Mouse (Mus musculus): ENCODE measurements around the gene Rnf133. TPM values are rescaled to one million over a fixed set of nuclear protein-coding genes. Genes with fewer than 3 reads are reported as not detected.

Rnf133 gene
- total RNA-seq (2021): not detected
- long read RNA-seq, experiment 1: 0 reads
- long read RNA-seq, experiment 2: 0 reads

- intact Hi-C loops (cut with DNase I): no loop called here
- no peak for DNase-seq
These were observed at the start of gene Rnf133 for GRCm38 (mm10) chr6:23650205-23650604. Gene Rnf133 (minus strand): TSS chr6:23650305.

GRCm38 (mm10) chr6:23678172-23678571, 28.1 kb upstream of the Rnf133 start:
- DNase-seq: no peak
- intact Hi-C loops (cut with DNase I): no loop called here

GRCm38 (mm10) chr6:23655036-23655435, 4.9 kb upstream of the Rnf133 start, which contains the start of gene Rnf148:
Gene Rnf148 (minus strand): TSS chr6:23655136.
- intact Hi-C loops (cut with DNase I): no loop called here
- no peak for DNase-seq

GRCm38 (mm10) chr6:23648732-23649131, 1.4 kb downstream of the Rnf133 start:
- DNase-seq: no peak
- intact Hi-C loops (cut with DNase I): no loop called here

- peak; percentile 33 to 59 for DNase-seq
These were observed 2.4 kb downstream of the Rnf133 start for GRCm38 (mm10) chr6:23647627-23648247.

GRCm38 (mm10) chr6:23637081-23637480, 13.0 kb downstream of the Rnf133 start:
- intact Hi-C loops (cut with DNase I): no loop called here

More at GRCm38 (mm10) chr6:23647627-23648247, 2.4 kb downstream of the Rnf133 start:
- intact Hi-C loops (cut with DNase I): no loop called here

GRCm38 (mm10) chr6:23635208-23635607, 14.9 kb downstream of the Rnf133 start:
- no peak for DNase-seq
- intact Hi-C loops (cut with DNase I): no loop called here

More at GRCm38 (mm10) chr6:23637081-23637480, 13.0 kb downstream of the Rnf133 start:
- DNase-seq: no peak

- no peak for DNase-seq
- intact Hi-C loops (cut with DNase I): no loop called here
These were observed 16.1 kb downstream of the Rnf133 start for GRCm38 (mm10) chr6:23634016-23634415.

- no peak for DNase-seq
- intact Hi-C loops (cut with DNase I): no loop called here
These were observed 19.6 kb downstream of the Rnf133 start for GRCm38 (mm10) chr6:23630465-23630864.

Other genes starting within 250 kb of the Rnf133 start
- not detected for gene Rnf148, start 4.8 kb upstream of the Rnf133 start, total RNA-seq (2021)
- gene Cadps2, start 189.1 kb upstream of the Rnf133 start, total RNA-seq (2021): 1 to 10 TPM; 1.7 to 2.2 TPM